Mouse (Mus musculus) lung, embryonic 15.5 days (tissue): ENCODE data around the gene Zmat5. TPM values are rescaled to one million over a fixed set of nuclear protein-coding genes. Genes with fewer than 3 reads are reported as not detected.
A peak's percentile ranks its signal among the peaks of the same experiment; 100 is the strongest.

ENCODE experiments used
- ATAC-seq: fragments of 200-750 bp; cut with Nextera tagmentation; 2 replicates; pipeline ENCODE4 v1.8.0; 2017; ENCODE audit warnings: moderate number of reproducible peaks, borderline replicate concordance; ENCODE audit not compliant: low FRiP score, low TSS enrichment; ENCODE audit errors: extremely low read depth
- H3K27ac ChIP-seq: fragments of 300-500 bp; sonication (generic); 2 replicates; pipeline ENCODE4 v1.5.1; 2015; ENCODE audit warnings: moderate library complexity, mild to moderate bottlenecking, inconsistent platforms
- H3K27me3 ChIP-seq: fragments of 300-500 bp; sonication (generic); 2 replicates; pipeline ENCODE4 v1.6.1; 2015; ENCODE audit warnings: inconsistent platforms
- H3K36me3 ChIP-seq: fragments of 300-500 bp; sonication (generic); 2 replicates; pipeline ENCODE4 v1.6.1; 2015; ENCODE audit warnings: inconsistent platforms
- H3K4me1 ChIP-seq: fragments of 300-500 bp; sonication (generic); 2 replicates; pipeline ENCODE4 v1.6.1; 2015; ENCODE audit warnings: inconsistent platforms
- H3K4me2 ChIP-seq: fragments of 300-500 bp; sonication (generic); 2 replicates; pipeline ENCODE4 v1.6.1; 2015; ENCODE audit warnings: inconsistent platforms, mild to moderate bottlenecking, moderate library complexity
- H3K4me3 ChIP-seq: fragments of 300-500 bp; sonication (generic); 2 replicates; pipeline ENCODE4 v1.5.1; 2015; ENCODE audit warnings: mild to moderate bottlenecking, inconsistent platforms
- H3K9ac ChIP-seq: fragments of 300-500 bp; sonication (generic); 2 replicates; pipeline ENCODE4 v1.6.1; 2015; ENCODE audit warnings: inconsistent platforms
- H3K9me3 ChIP-seq: fragments of 300-500 bp; sonication (generic); 2 replicates; pipeline ENCODE4 v1.6.1; 2016; ENCODE audit warnings: inconsistent platforms
- WGBS: fragments of 180-500 bp; shearing (Covaris S2); methylation state at CpG from one replicate; pipeline ENCODE4 v1.1.7; 2015; 5-methylcytosine and 5-hydroxymethylcytosine counted together
- polyA plus RNA-seq: library from polyadenylated mRNA; unstranded; fragments of >200 nt; fragmentation: Nextera tagmentation; extraction: Ambion mirVana; gene quantifications from 2 replicates; pipeline ENCODE4 v1.2.1, GENCODE M21; 2015

The Zmat5 gene
- polyA plus RNA-seq, 1 experiment from 2014 or later, result 70.8 TPM

- Histone ChIP-seq H3K4me2 (no peak overlapping the region), H3K27me3 (peaks cover 80% of the 10 kb centered on the region), H3K4me3 (no peak overlapping the region), H3K9ac (no peak overlapping the region), H3K27ac (no peak overlapping the region), H3K9me3 (no peaks in the 10 kb centered on the region), H3K36me3 (no peaks in the 10 kb centered on the region), H3K4me1 (peaks cover 15% of the 10 kb centered on the region)
- ATAC-seq, result peak; percentile 17; the same call in 1 of the 2 replicates
- 52% methylated on average over 6 of the region's 6 CpGs for WGBS
Observed at GRCm38 (mm10) chr11:4744691-4745090, 40.2 kb downstream of the Zmat5 start.

DNA sequence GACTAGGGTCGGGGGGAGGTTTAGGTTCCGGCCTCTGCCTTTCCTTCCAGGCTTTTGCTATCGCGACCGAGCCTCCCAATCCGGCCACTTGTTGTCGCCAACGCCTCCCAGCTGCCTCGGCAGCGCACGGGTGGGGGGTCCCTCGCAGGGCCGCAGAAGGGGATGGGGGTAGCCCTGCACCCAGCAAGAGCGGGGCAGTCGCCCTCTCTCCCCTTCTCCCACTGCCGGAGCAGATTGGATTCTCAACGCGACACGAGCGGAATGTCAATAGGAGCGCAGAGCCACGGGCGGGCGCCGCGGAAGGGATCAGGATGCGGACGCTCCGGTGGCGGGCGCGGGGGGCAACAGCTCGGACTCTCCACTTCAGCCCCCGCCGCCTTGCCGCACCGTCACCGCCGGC is 41.5 kb downstream of the Zmat5 start:
- no peak for ATAC-seq
- no peaks in the 10 kb centered on the region for H3K9me3 ChIP-seq
- peaks cover 15% of the 10 kb centered on the region for H3K4me1 ChIP-seq
- peak overlapping the region; percentile 45 for H3K4me3 ChIP-seq
- H3K9ac ChIP-seq, result no peak overlapping the region
- under 1% methylated on average over 31 of the region's 39 CpGs for WGBS
- H3K27me3 ChIP-seq, result peaks cover 92% of the 10 kb centered on the region
- peak overlapping the region; percentile 90 for H3K4me2 ChIP-seq
- H3K27ac ChIP-seq, result no peak overlapping the region
- H3K36me3 ChIP-seq, result no peaks in the 10 kb centered on the region

DNA sequence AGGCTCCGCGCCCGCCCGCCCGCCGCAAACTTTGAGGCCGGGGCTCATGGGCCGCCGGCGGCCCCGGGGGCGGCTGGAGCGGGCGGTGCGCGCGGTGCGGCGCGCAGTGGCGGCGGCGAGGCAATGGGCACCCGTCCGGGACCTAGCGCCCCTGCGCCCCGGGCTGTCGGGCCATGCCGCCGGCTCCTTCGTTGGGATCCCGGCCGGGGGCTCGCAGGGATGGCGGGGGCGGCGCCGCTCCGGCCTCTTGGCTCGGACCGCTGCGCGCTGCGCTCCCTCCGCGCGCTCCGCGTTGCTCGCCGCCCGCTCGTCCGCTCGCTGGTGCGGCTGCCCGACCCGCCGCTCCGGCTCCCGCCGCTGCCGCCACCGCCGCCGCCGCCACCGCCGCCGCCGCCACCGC is 42.3 kb downstream of the Zmat5 start, which contains the start of gene Cabp7:
TSS of gene Cabp7 (minus strand) at position 46 of the 400 bp plus-strand sequence.
- under 1% methylated on average over 58 of the region's 73 CpGs for WGBS
- H3K4me1 ChIP-seq, result peaks cover 15% of the 10 kb centered on the region
- H3K4me2 ChIP-seq, result peak within 1 kb of the TSS; percentile 90
- H3K27ac ChIP-seq, result no peak within 1 kb of the TSS
- ATAC-seq, result no peak
- no peak within 1 kb of the TSS for H3K9ac ChIP-seq
- H3K4me3 ChIP-seq, result peak within 1 kb of the TSS; percentile 45
- peaks cover 89% of the 10 kb centered on the region for H3K27me3 ChIP-seq
- H3K36me3 ChIP-seq, result no peaks in the 10 kb centered on the region
- no peaks in the 10 kb centered on the region for H3K9me3 ChIP-seq

DNA sequence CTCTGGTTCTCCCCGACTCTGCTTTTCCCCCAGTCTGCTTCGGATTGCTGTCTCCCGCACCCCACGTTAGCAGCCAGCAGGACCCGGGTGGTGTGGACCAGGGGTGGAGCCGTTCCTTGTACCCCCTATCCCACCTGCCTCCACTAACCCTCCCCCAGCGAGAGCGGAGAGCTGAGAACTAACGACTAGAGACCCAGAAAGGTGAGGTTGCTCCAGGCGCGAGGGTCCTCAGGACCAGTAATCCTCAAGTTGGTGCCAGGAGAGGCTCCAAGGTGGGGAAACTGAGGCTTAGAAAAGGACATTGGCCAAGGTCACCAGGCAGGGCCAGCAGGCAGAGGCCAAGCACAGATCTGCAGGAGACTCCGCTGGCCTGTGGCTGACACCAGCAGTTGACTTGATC is 42.8 kb downstream of the Zmat5 start:
- 1% methylated on average over 11 of the region's 12 CpGs for WGBS
- no peak overlapping the region for H3K9ac ChIP-seq
- H3K4me2 ChIP-seq, result peak overlapping the region; percentile 90
- ATAC-seq, result no peak
- H3K4me3 ChIP-seq, result peak overlapping the region; percentile 45
- H3K9me3 ChIP-seq, result no peaks in the 10 kb centered on the region
- H3K27me3 ChIP-seq, result peaks cover 88% of the 10 kb centered on the region
- peaks cover 15% of the 10 kb centered on the region for H3K4me1 ChIP-seq
- H3K36me3 ChIP-seq, result no peaks in the 10 kb centered on the region
- H3K27ac ChIP-seq, result no peak overlapping the region

DNA sequence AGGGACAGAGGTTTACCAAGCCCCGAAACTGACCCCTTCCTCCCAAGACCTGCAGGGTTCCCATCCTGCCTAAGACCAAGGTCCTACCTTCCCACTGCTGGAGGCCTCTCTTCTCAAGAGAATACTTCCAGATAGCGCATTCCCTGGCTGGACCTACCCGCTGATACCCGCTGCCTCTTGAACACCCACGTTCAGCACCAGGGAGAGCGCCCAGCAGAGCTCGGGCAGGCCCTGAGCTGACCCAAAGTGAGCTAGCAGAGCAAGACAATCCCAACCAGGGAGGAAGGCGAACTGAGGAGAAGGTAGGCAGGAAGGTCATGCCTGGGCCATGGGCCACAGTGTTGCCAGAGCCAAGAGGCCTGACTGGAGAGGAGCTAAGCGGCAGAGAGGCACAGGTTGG is 45.8 kb downstream of the Zmat5 start:
- no peak for ATAC-seq
- H3K9me3 ChIP-seq, result no peaks in the 10 kb centered on the region
- peaks cover 58% of the 10 kb centered on the region for H3K27me3 ChIP-seq
- H3K4me1 ChIP-seq, result peaks cover 15% of the 10 kb centered on the region
- no peak overlapping the region for H3K9ac ChIP-seq
- no peak overlapping the region for H3K27ac ChIP-seq
- H3K4me2 ChIP-seq, result no peak overlapping the region
- WGBS, result 3% methylated on average over 9 of the region's 9 CpGs
- H3K36me3 ChIP-seq, result no peaks in the 10 kb centered on the region
- H3K4me3 ChIP-seq, result no peak overlapping the region

- WGBS, result 45% methylated on average over 10 of the region's 10 CpGs
- H3K9ac ChIP-seq, result no peak overlapping the region
- no peak overlapping the region for H3K4me3 ChIP-seq
- H3K36me3 ChIP-seq, result no peaks in the 10 kb centered on the region
- H3K4me1 ChIP-seq, result no peaks in the 10 kb centered on the region
- H3K4me2 ChIP-seq, result no peak overlapping the region
- ATAC-seq, result no peak
- no peaks in the 10 kb centered on the region for H3K9me3 ChIP-seq
- H3K27me3 ChIP-seq, result peaks cover 33% of the 10 kb centered on the region
- no peak overlapping the region for H3K27ac ChIP-seq
Observed at GRCm38 (mm10) chr11:4752836-4753235, 48.4 kb downstream of the Zmat5 start.

DNA sequence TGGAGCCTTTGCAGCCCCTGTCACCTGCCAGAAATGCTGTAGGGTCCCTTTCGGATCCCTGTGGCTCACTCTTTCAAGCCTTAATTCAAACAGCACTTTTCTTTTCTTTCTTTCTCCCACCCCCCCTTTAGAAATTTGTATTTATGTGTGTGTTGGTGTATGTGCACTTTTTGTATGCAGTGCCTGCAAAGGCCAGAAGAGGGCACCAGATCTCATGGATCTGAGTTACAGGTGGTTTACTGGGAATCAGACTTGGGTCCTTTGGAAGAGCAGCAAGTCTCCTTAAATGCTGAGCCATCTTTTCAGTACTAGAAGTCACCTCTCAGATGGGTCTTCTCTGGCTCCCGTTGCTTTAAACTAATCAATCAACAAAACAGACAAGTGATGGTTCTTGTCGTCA is 49.6 kb downstream of the Zmat5 start:
- no peaks in the 10 kb centered on the region for H3K9me3 ChIP-seq
- H3K4me1 ChIP-seq, result no peaks in the 10 kb centered on the region
- no peaks in the 10 kb centered on the region for H3K36me3 ChIP-seq
- H3K4me2 ChIP-seq, result no peak overlapping the region
- no peak overlapping the region for H3K4me3 ChIP-seq
- 77% methylated on average over 3 of the region's 3 CpGs for WGBS
- H3K9ac ChIP-seq, result no peak overlapping the region
- ATAC-seq, result no peak
- H3K27me3 ChIP-seq, result peaks cover 21% of the 10 kb centered on the region
- H3K27ac ChIP-seq, result no peak overlapping the region

DNA sequence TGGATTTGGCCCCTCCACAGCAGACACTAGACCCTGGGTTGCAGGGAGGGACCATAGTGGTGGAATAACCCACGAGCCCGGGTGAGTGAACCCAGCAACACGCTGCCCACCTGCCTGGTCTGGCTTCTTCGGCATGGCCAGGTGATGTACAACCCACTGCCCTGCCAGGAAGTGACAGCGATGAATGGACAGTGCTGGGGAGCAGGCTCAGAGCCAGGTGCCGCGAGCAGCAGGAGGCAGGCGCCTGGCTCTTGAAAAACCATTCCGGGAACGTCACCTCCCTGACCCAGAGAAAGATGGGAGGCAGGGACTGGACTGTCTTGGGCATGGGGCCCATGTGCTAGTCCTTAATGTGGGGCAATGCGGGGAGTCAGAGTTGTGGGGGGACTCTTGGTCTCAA is 50.4 kb downstream of the Zmat5 start:
- H3K9ac ChIP-seq, result no peak overlapping the region
- no peak overlapping the region for H3K4me3 ChIP-seq
- H3K4me2 ChIP-seq, result no peak overlapping the region
- no peaks in the 10 kb centered on the region for H3K9me3 ChIP-seq
- H3K27me3 ChIP-seq, result peaks cover 12% of the 10 kb centered on the region
- ATAC-seq, result no peak
- H3K36me3 ChIP-seq, result no peaks in the 10 kb centered on the region
- no peaks in the 10 kb centered on the region for H3K4me1 ChIP-seq
- H3K27ac ChIP-seq, result no peak overlapping the region
- 60% methylated on average over 11 of the region's 11 CpGs for WGBS

DNA sequence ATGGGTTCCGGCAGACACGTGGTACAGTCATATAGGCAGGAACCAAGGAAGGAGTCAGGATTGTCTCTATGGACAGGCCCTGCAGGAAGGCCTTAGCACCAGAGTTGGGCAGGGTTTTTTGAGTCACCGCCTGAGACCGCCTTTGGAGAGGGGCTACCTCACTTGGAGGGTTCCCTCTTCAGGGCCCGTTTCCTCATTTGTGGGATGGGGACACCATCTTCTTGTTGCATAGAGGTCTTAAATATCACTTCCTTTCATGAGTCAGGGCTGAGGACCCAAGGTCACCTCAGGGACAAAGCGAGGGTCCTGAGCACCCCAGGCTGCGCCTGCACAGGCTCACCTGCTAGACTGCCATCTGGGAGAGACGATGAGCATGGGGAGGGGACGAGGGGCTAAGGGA is 52.0 kb downstream of the Zmat5 start:
- no peak for ATAC-seq
- Histone ChIP-seq H3K36me3 (no peaks in the 10 kb centered on the region), H3K4me3 (no peak overlapping the region), H3K4me2 (no peak overlapping the region), H3K27me3 (peaks cover 2% of the 10 kb centered on the region; the same call in 1 of the 2 replicates), H3K4me1 (peaks cover 10% of the 10 kb centered on the region; the same call in 1 of the 2 replicates), H3K9ac (no peak overlapping the region), H3K27ac (no peak overlapping the region), H3K9me3 (no peaks in the 10 kb centered on the region)
- 78% methylated on average over 9 of the region's 9 CpGs for WGBS

- H3K9ac ChIP-seq, result no peak overlapping the region
- ATAC-seq, result no peak
- H3K9me3 ChIP-seq, result no peaks in the 10 kb centered on the region
- H3K27ac ChIP-seq, result no peak overlapping the region
- no peak overlapping the region for H3K4me3 ChIP-seq
- H3K4me2 ChIP-seq, result no peak overlapping the region
- peaks cover 9% of the 10 kb centered on the region for H3K27me3 ChIP-seq
- H3K4me1 ChIP-seq, result peaks cover 10% of the 10 kb centered on the region; the same call in 1 of the 2 replicates
- 31% methylated on average over 11 of the region's 11 CpGs for WGBS
- H3K36me3 ChIP-seq, result no peaks in the 10 kb centered on the region
Observed at GRCm38 (mm10) chr11:4756984-4757788, 52.7 kb downstream of the Zmat5 start.

DNA sequence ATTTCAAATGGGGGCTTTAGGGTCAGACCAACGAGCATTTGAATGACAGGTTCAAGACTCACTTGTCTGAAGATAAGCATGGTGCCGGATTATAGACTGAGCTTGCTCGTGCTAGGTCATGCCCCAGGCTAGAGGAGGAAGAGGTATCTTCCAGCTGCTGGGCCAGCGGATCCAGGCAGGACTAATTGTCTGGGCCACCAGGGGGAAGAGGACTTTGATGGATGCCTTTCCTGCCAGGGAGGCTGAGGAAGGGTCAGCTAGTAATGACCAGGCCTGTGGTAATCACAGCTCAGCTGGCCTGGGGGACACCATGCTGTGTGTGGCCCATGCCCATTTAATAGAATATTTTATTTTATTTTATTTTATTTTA is 53.3 kb downstream of the Zmat5 start:
- Histone ChIP-seq H3K9me3 (no peaks in the 10 kb centered on the region), H3K4me1 (peaks cover 10% of the 10 kb centered on the region; the same call in 1 of the 2 replicates), H3K4me2 (no peak overlapping the region), H3K27ac (no peak overlapping the region), H3K9ac (no peak overlapping the region), H3K36me3 (no peaks in the 10 kb centered on the region), H3K27me3 (peaks cover 15% of the 10 kb centered on the region), H3K4me3 (no peak overlapping the region)
- ATAC-seq, result no peak
- 10% methylated on average over 4 of the region's 4 CpGs for WGBS

GRCm38 (mm10) chr11:4760438-4760837 is 56.0 kb downstream of the Zmat5 start:
- ATAC-seq, result peak; percentile 79; the same call in 1 of the 2 replicates
- Histone ChIP-seq H3K9ac (no peak overlapping the region), H3K4me1 (peaks cover 10% of the 10 kb centered on the region; the same call in 1 of the 2 replicates), H3K36me3 (no peaks in the 10 kb centered on the region), H3K4me3 (no peak overlapping the region), H3K27me3 (peaks cover 22% of the 10 kb centered on the region), H3K27ac (peak overlapping the region; percentile 39; the same call in 1 of the 2 replicates), H3K9me3 (no peaks in the 10 kb centered on the region), H3K4me2 (no peak overlapping the region)
- WGBS, result 12% methylated on average over 4 of the region's 4 CpGs
